20 mouse cellular contexts compared by ENCODE assay signal in the genomic region with DNA sequence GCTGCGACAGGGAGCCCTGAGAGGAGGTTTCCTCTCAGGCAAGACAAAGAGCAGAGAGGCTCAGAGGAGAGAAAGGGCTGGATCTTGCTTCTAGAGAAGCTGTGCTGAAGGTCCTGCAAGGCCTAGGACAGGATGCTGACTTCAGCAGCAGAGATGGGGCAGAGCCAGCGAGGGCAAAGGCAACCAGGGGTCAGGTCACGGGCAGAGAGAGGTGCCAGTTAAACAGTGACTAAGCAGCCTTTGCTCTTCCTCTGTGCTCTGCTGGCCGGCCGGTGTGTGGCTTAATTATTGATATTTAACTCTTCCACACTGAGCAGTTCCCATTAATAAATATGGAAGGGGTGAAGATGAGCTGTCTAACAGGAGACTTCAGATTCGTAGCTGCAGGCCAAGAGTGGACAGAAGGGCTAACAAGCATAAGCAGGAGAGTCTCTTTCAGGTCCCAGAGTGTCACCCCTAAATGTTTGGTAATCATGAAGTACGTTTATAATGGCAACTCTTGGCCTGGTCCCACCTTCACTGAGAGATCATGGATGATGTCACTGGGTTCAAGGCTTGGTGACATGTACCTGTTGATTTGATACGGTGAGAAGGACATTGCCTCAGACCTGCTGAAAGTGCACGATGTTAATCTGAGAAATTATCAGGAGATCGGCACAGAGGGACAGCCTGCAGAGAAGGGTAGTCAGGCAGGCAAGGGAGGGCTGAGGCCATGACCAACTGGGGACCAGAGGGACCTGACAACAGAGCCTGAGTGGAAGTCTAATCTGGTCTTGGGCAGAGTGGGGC. TPM values are rescaled to one million over a fixed set of nuclear protein-coding genes. Genes with fewer than 3 reads are reported as not detected.
DNase-seq lines count a peak whose midpoint lies in the region; ATAC-seq and TF ChIP-seq lines count a peak whose summit lies in the region.
"Had no signal": no experiment of that assay in that cellular context is flagged by ENCODE, and none has a peak within 500 bp of the region (broad histone marks: within the 10 kb centered on the region; RNA-seq: fewer than 3 reads in every experiment).

No protein-coding gene starts in this region.

- H3K4me2 ChIP-seq in stomach, embryonic 15.5 days: no peak overlapping the region
- no peak overlapping the region for H3K4me2 ChIP-seq in stomach, postnatal 0 days (replicated peaks; ENCODE audit: low read depth)
- no peak overlapping the region for H3K4me2 ChIP-seq in midbrain, embryonic 16.5 days (ENCODE audit: low read length)
- H3K4me2 ChIP-seq: embryonic facial prominence, embryonic 13.5 days; heart, embryonic 15.5 days; hindbrain, embryonic 12.5 days; lung, embryonic 15.5 days; neural tube, embryonic 15.5 days had no signal

- no peak for TF ChIP-seq POLR2A in small intestine, adult 2 months (IDR thresholded peaks at IDR 0.05; ENCODE audit: low read depth, low read length)

- TF ChIP-seq CTCF in stomach, postnatal 0 days (IDR thresholded peaks at IDR 0.05; ENCODE audit: low read depth): no peak
- TF ChIP-seq CTCF in small intestine, adult 2 months (IDR thresholded peaks at IDR 0.05; ENCODE audit: extremely low read depth, insufficient read length, insufficient replicate concordance, low read depth, low read length): no peak

- no peak overlapping the region for H3K4me3 ChIP-seq in stomach, embryonic 15.5 days (replicated peaks)
- no peak overlapping the region for H3K4me3 ChIP-seq in stomach, postnatal 0 days (ENCODE audit: low read depth, low read length)
- no peak overlapping the region for H3K4me3 ChIP-seq in small intestine, adult 2 months (ENCODE audit: low read depth, low read length)
- no peak overlapping the region for H3K4me3 ChIP-seq in midbrain, embryonic 16.5 days (ENCODE audit: low read depth, low read length)
- H3K4me3 ChIP-seq: embryonic facial prominence, embryonic 13.5 days; heart, embryonic 15.5 days; hindbrain, embryonic 12.5 days; limb, embryonic 10.5 days; lung, embryonic 15.5 days; neural tube, embryonic 15.5 days had no signal

- 63% methylated on average over 10 of the region's 10 CpGs for WGBS in stomach, embryonic 15.5 days
- WGBS in stomach, postnatal 0 days: 68% methylated on average over 10 of the region's 10 CpGs
- 43% methylated on average over 10 of the region's 10 CpGs for WGBS in small intestine, adult 2 months
- WGBS in midbrain, embryonic 16.5 days: 90% methylated on average over 10 of the region's 10 CpGs

- no peak for TF ChIP-seq EP300 in stomach, postnatal 0 days (optimal IDR thresholded peaks at IDR 0.05)

- H3K27ac ChIP-seq in stomach, embryonic 15.5 days: no peak overlapping the region
- H3K27ac ChIP-seq in stomach, postnatal 0 days (replicated peaks): no peak overlapping the region
- H3K27ac ChIP-seq in small intestine, adult 2 months (ENCODE audit: insufficient read depth, low read depth, low read length): peak overlapping the region; percentile 56
- no peak overlapping the region for H3K27ac ChIP-seq in midbrain, embryonic 16.5 days (ENCODE audit: low read length)
- H3K27ac ChIP-seq: embryonic facial prominence, embryonic 13.5 days; heart, embryonic 15.5 days; hindbrain, embryonic 12.5 days; limb, embryonic 10.5 days; lung, embryonic 15.5 days; neural tube, embryonic 15.5 days had no signal

- ATAC-seq in stomach, embryonic 15.5 days (ENCODE audit: insufficient read depth, low FRiP score, low read depth): peak; percentile 47; the same call in 1 of the 2 replicates
- ATAC-seq in stomach, postnatal 0 days (ENCODE audit: low FRiP score, low TSS enrichment): no peak
- ATAC-seq in midbrain, embryonic 16.5 days: no peak

- no peaks in the 10 kb centered on the region for H3K36me3 ChIP-seq in stomach, embryonic 15.5 days
- H3K36me3 ChIP-seq in stomach, postnatal 0 days (ENCODE audit: control insufficient read depth, insufficient read depth, low read length): no peaks in the 10 kb centered on the region
- H3K36me3 ChIP-seq in small intestine, adult 2 months (ENCODE audit: control insufficient read depth, insufficient read depth, low read length): no peaks in the 10 kb centered on the region
- H3K36me3 ChIP-seq in midbrain, embryonic 16.5 days (ENCODE audit: control insufficient read depth, insufficient read depth, low read length): no peaks in the 10 kb centered on the region
- H3K36me3 ChIP-seq: embryonic facial prominence, embryonic 13.5 days; heart, embryonic 15.5 days; hindbrain, embryonic 12.5 days; limb, embryonic 10.5 days; lung, embryonic 15.5 days; neural tube, embryonic 15.5 days had no signal

- H3K9me3 ChIP-seq in stomach, embryonic 15.5 days: no peaks in the 10 kb centered on the region
- H3K9me3 ChIP-seq in stomach, postnatal 0 days (ENCODE audit: control insufficient read depth, low read length): no peaks in the 10 kb centered on the region
- no peaks in the 10 kb centered on the region for H3K9me3 ChIP-seq in midbrain, embryonic 16.5 days (replicated peaks; ENCODE audit: control insufficient read depth, low read length, poor library complexity, severe bottlenecking)
- H3K9me3 ChIP-seq: embryonic facial prominence, embryonic 13.5 days; heart, embryonic 15.5 days; hindbrain, embryonic 12.5 days; limb, embryonic 10.5 days; lung, embryonic 15.5 days; neural tube, embryonic 15.5 days had no signal

- H3K27me3 ChIP-seq in stomach, embryonic 15.5 days (replicated peaks): no peaks in the 10 kb centered on the region
- no peaks in the 10 kb centered on the region for H3K27me3 ChIP-seq in stomach, postnatal 0 days (ENCODE audit: control insufficient read depth, insufficient read depth, low read length)
- no peaks in the 10 kb centered on the region for H3K27me3 ChIP-seq in small intestine, adult 2 months (ENCODE audit: control insufficient read depth, insufficient read depth, low read length)
- no peaks in the 10 kb centered on the region for H3K27me3 ChIP-seq in midbrain, embryonic 16.5 days (ENCODE audit: control insufficient read depth, insufficient read depth, low read depth, low read length)
- H3K27me3 ChIP-seq: embryonic facial prominence, embryonic 13.5 days; heart, embryonic 15.5 days; hindbrain, embryonic 12.5 days; lung, embryonic 15.5 days; neural tube, embryonic 15.5 days had no signal

- H3K9ac ChIP-seq in stomach, embryonic 15.5 days: no peak overlapping the region
- H3K9ac ChIP-seq in stomach, postnatal 0 days (ENCODE audit: low read length): no peak overlapping the region
- H3K9ac ChIP-seq in midbrain, embryonic 16.5 days (ENCODE audit: low read depth, low read length): no peak overlapping the region
- H3K9ac ChIP-seq: embryonic facial prominence, embryonic 13.5 days; heart, embryonic 15.5 days; hindbrain, embryonic 12.5 days; lung, embryonic 15.5 days; neural tube, embryonic 15.5 days had no signal

- H3K4me1 ChIP-seq in stomach, embryonic 15.5 days: 0 out of 2 replicates have a peak, but pooled peaks cover 5% of the 10 kb centered on the region
- no peaks in the 10 kb centered on the region; the same call in 1 of the 2 replicates for H3K4me1 ChIP-seq in stomach, postnatal 0 days (replicated peaks; ENCODE audit: control insufficient read depth, insufficient read depth)
- H3K4me1 ChIP-seq in small intestine, adult 2 months (ENCODE audit: control insufficient read depth, insufficient read depth, insufficient read length, low read length): peaks cover 7% of the 10 kb centered on the region; the same call in 1 of the 2 replicates
- peaks cover 2% of the 10 kb centered on the region; the same call in 1 of the 2 replicates for H3K4me1 ChIP-seq in midbrain, embryonic 16.5 days (ENCODE audit: control insufficient read depth, insufficient read depth, low read length)
- H3K4me1 ChIP-seq: lung, embryonic 15.5 days had no signal

- DNase-seq in adrenal gland, postnatal 10 days: peak; percentile 67
- DNase-seq in adrenal gland, postnatal 4 days (ENCODE audit: low spot score in 2 of 2): no peak
- DNase-seq in stomach, postnatal 0 days (ENCODE audit: low spot score): no peak
- DNase-seq in liver: peak; percentile 50
- DNase-seq in right cerebral cortex, adult 18-20 months: no peak
- DNase-seq: cerebellum, adult 8-10 months; heart, adult 11 months; layer of hippocampus, postnatal 36 days; retina, postnatal 1 day had no signal

RNA-seq across cellular contexts. Expression of gene Aldh1l1, which starts 5.9 kb away (rescaled TPM):
- 10 to 100 TPM; 51.9 to 95.0 TPM for total RNA-seq in adrenal gland, postnatal 10 days (2021)
- total RNA-seq in adrenal gland, postnatal 4 days (2021): 10 to 100 TPM; 70.6 to 81.5 TPM
- 10.1 and 10.5 TPM in 2 replicates for polyA plus RNA-seq in stomach, embryonic 15.5 days (2015; fragmentation: Nextera tagmentation; extraction: Ambion mirVana)
- polyA plus RNA-seq in stomach, postnatal 0 days (2015; fragmentation: Nextera tagmentation; extraction: Ambion mirVana): 6.6 and 7.6 TPM in 2 replicates
- 20.5 and 53.6 TPM in 2 replicates for polyA plus RNA-seq in small intestine, adult 2 months (2012; rRNA removed)
- 46.5 and 72.2 TPM in 2 replicates for polyA plus RNA-seq in midbrain, embryonic 16.5 days (2015; fragmentation: Nextera tagmentation; extraction: Ambion mirVana)

RNA-seq across cellular contexts. Expression of gene Klf15, which starts 29.8 kb away (rescaled TPM):
- 10 to 100 TPM; 14.8 to 42.1 TPM for total RNA-seq in adrenal gland, postnatal 10 days (2021)
- 10 to 100 TPM; 14.3 to 15.0 TPM for total RNA-seq in adrenal gland, postnatal 4 days (2021)
- 11.5 and 13.5 TPM in 2 replicates for polyA plus RNA-seq in stomach, embryonic 15.5 days (2015; fragmentation: Nextera tagmentation; extraction: Ambion mirVana)
- 4.1 and 4.2 TPM in 2 replicates for polyA plus RNA-seq in stomach, postnatal 0 days (2015; fragmentation: Nextera tagmentation; extraction: Ambion mirVana)
- 15.0 and 15.1 TPM in 2 replicates for polyA plus RNA-seq in small intestine, adult 2 months (2012; rRNA removed)
- polyA plus RNA-seq in midbrain, embryonic 16.5 days (2015; fragmentation: Nextera tagmentation; extraction: Ambion mirVana): 12.6 and 17.5 TPM in 2 replicates
- total RNA-seq: CH12.LX; megakaryocyte-erythroid progenitor cell, adult 5-6 weeks had no signal

Comparison
In these comparisons a context has a peak if more than half of its experiments do, and no peak if none do; other contexts are left out.
1. DNase-seq: peak in adrenal gland, postnatal 10 days (single experiment) and liver (single experiment); none in adrenal gland, postnatal 4 days (0 of 2), stomach, postnatal 0 days (single experiment) and right cerebral cortex, adult 18-20 months (single experiment).